Mouse (Mus musculus) CH12.LX (cell line): ENCODE results near the gene Fez1. TPM values are rescaled to one million over a fixed set of nuclear protein-coding genes. Genes with fewer than 3 reads are reported as not detected.

Experiments used
- DNase-seq: peaks from one replicate; pipeline ENCODE4 v3.0.0-alpha.2; 2013; ENCODE audit errors: extremely low read depth
- H3K27ac ChIP-seq: 2 replicates; pipeline ENCODE4 v1.5.1; 2012; ENCODE audit warnings: low read depth, mild to moderate bottlenecking, control low read depth, moderate library complexity; ENCODE audit not compliant: insufficient read depth
- H3K27me3 ChIP-seq: replicated peaks from 2 replicates; pipeline ENCODE3; 2012; ENCODE audit warnings: inconsistent platforms
- H3K36me3 ChIP-seq, 2 experiments: replicated peaks in 1 of 2; 2 replicates each; pipeline versions ENCODE3 to v1.6.1; 2012; ENCODE audit warnings: inconsistent platforms in 1 of 2, low read length in 1 of 2, mild to moderate bottlenecking in 1 of 2, mixed read lengths in 1 of 2, moderate library complexity in 1 of 2; ENCODE audit not compliant: control insufficient read depth in 1 of 2, insufficient read depth in 1 of 2
- H3K4me1 ChIP-seq, 2 experiments: 2 replicates each; pipeline ENCODE4 v1.6.1; 2012; ENCODE audit warnings: inconsistent platforms in 1 of 2, moderate library complexity in 1 of 2; ENCODE audit not compliant: insufficient read depth in 2 of 2, control insufficient read depth in 1 of 2
- H3K4me2 ChIP-seq: 2 replicates; pipeline ENCODE4 v1.6.1; 2012; ENCODE audit warnings: low read depth, mild to moderate bottlenecking, control low read depth; ENCODE audit not compliant: poor library complexity, insufficient read depth, severe bottlenecking
- H3K4me3 ChIP-seq, 3 experiments: fragments of 150-350 bp in 1 of 3; sonication (generic) in 1 of 3; replicated peaks in 1 of 3; 2 replicates each; pipeline versions ENCODE3 to v1.5.1; 2011 to 2012; ENCODE audit warnings: low read depth in 2 of 3, low read length in 2 of 3, mild to moderate bottlenecking in 2 of 3, moderate library complexity in 2 of 3, control low read depth in 1 of 3, improper control_type of control experiment in 1 of 3, inconsistent platforms in 1 of 3, mixed read lengths in 1 of 3; ENCODE audit not compliant: poor library complexity in 1 of 3
- H3K79me2 ChIP-seq: replicated peaks from 2 replicates; pipeline ENCODE4 v1.6.1; 2012; ENCODE audit warnings: mild to moderate bottlenecking, moderate library complexity; ENCODE audit not compliant: control insufficient read depth, poor library complexity, insufficient read depth, severe bottlenecking; ENCODE audit errors: extremely low read depth
- H3K9ac ChIP-seq: 2 replicates; pipeline ENCODE4 v1.6.1; 2012; ENCODE audit warnings: low read depth, mild to moderate bottlenecking, control low read depth, moderate library complexity; ENCODE audit not compliant: insufficient read depth
- H3K9me3 ChIP-seq: replicated peaks from 2 replicates; pipeline ENCODE3; 2012; ENCODE audit warnings: low read length, inconsistent platforms, mixed read lengths
- CHD1 ChIP-seq: IDR thresholded peaks from 2 replicates; pipeline ENCODE4 v1.6.1; 2012; ENCODE audit warnings: low read depth, low read length, improper control_type of control experiment, inconsistent platforms
- CHD2 ChIP-seq: IDR thresholded peaks from 2 replicates; pipeline ENCODE4 v1.6.1; 2011; ENCODE audit warnings: low read length, improper control_type of control experiment
- CTCF ChIP-seq, 2 experiments: IDR thresholded peaks in 1 of 2; conservative IDR thresholded peaks in 1 of 2; 2 replicates each; pipeline ENCODE4 v1.5.1; 2011 to 2012; ENCODE audit warnings: low read depth in 2 of 2, low read length in 2 of 2, improper control_type of control experiment in 1 of 2, inconsistent platforms in 1 of 2, mild to moderate bottlenecking in 1 of 2, moderate library complexity in 1 of 2
- E2F4 ChIP-seq: IDR thresholded peaks from 2 replicates; pipeline ENCODE4 v1.6.1; 2011; ENCODE audit warnings: low read depth, low read length, improper control_type of control experiment; ENCODE audit not compliant: insufficient replicate concordance
- ETS1 ChIP-seq: conservative IDR thresholded peaks from 2 replicates; pipeline ENCODE4 v1.6.1; 2012; ENCODE audit warnings: low read depth, mild to moderate bottlenecking, inconsistent platforms, low read length, improper control_type of control experiment, moderate library complexity
- JUND ChIP-seq: conservative IDR thresholded peaks from 2 replicates; pipeline ENCODE4 v1.6.1; 2011; ENCODE audit warnings: low read depth, low read length, improper control_type of control experiment
- MAZ ChIP-seq: IDR thresholded peaks from 2 replicates; pipeline ENCODE4 v1.6.1; 2012; ENCODE audit warnings: low read depth, mild to moderate bottlenecking, inconsistent platforms, low read length, improper control_type of control experiment, moderate library complexity
- MXI1 ChIP-seq: IDR thresholded peaks from 2 replicates; pipeline ENCODE4 v1.6.1; 2011; ENCODE audit warnings: mild to moderate bottlenecking, low read depth, low read length, improper control_type of control experiment
- NRF1 ChIP-seq: IDR thresholded peaks from 2 replicates; pipeline ENCODE4 v1.6.1; 2014; ENCODE audit warnings: low read depth, mild to moderate bottlenecking, inconsistent platforms, low read length, improper control_type of control experiment, moderate library complexity
- RAD21 ChIP-seq: IDR thresholded peaks from 2 replicates; pipeline ENCODE4 v1.6.1; 2011; ENCODE audit warnings: low read depth, mild to moderate bottlenecking, low read length, improper control_type of control experiment, moderate library complexity
- SMC3 ChIP-seq: IDR thresholded peaks from 2 replicates; pipeline ENCODE4 v1.6.1; 2011; ENCODE audit warnings: low read depth, low read length, improper control_type of control experiment
- TCF12 ChIP-seq: IDR thresholded peaks from 2 replicates; pipeline ENCODE4 v1.6.1; 2014; ENCODE audit warnings: low read depth, mild to moderate bottlenecking, inconsistent platforms, low read length, improper control_type of control experiment
- USF2 ChIP-seq: conservative IDR thresholded peaks from 2 replicates; pipeline ENCODE4 v1.6.1; 2011; ENCODE audit warnings: low read depth, low read length, improper control_type of control experiment
- dilution Hi-C: fragments of 300-500 bp; cut with MboI; formaldehyde crosslinking; loops from 2 replicates; pipeline ENCODE4 v1.14.3; 2020; ENCODE audit warnings: low sequenced_read_pairs; ENCODE audit not compliant: extremely low pct_unique_long_range_greater_than_20kb, extremely low pct_ligation_motif_present
- in situ Hi-C: fragments of 300-500 bp; cut with MboI; formaldehyde crosslinking; loops from 3 replicates; pipeline ENCODE4 v1.14.3; 2019; ENCODE audit warnings: low sequenced_read_pairs, low pct_ligation_motif_present, low pct_unique_long_range_greater_than_20kb, mixed read lengths
- polyA plus RNA-seq: library from polyadenylated mRNA; unstranded; fragments of >175 nt; gene quantifications from 2 replicates; pipeline ENCODE4 v1.2.1, GENCODE M21; 2012; ENCODE audit warnings: low read depth; ENCODE audit not compliant: insufficient read length
- total RNA-seq, 2 experiments: library from RNA; depleted of rRNA; stranded (reverse); fragments of 300-350 nt in 1 of 2; fragments of >200 nt in 1 of 2; gene quantifications; 2 replicates each; pipeline ENCODE4 v1.2.3; 2012 to 2014

Gene Fez1
- total and polyA plus RNA-seq, 3 experiments: not detected

DNA sequence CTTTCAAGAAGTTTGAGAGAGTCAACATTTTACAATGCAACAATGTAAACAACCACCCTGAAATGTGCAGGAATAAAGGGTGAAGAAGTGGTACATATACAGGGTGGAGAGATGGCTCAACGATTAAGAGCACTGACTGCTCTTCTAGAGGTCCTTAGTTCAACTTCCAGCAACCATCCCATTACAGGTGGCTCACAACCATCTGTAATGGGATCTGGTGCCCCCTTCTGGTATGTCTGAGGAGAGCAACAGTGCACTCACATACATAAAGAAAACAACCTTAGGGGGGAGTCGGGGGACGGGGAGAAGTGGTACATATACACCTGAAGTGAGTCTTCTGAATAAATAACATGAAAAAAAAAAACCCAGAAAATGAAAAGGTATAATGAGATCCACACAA lies 63.6 kb downstream of the Fez1 start:
- TF ChIP-seq CTCF (conservative IDR thresholded peaks at IDR 0.05 in 1 of 2, IDR thresholded peaks at IDR 0.05 in 1 of 2; ENCODE audit: low read depth in 2 of 2, low read length in 2 of 2) (peak in 1 of 2 experiments; percentile 70; a peak in 2 of 4 replicates), MXI1 (no peak), RAD21 (peak; percentile 45), JUND (no peak), CHD1 (no peak), SMC3 (peak; percentile 40)
- TF ChIP-seq, all 38 proteins: peak for 3
- H3K79me2 ChIP-seq: no peaks in the 10 kb centered on the region
- no peak overlapping the region for H3K4me2 ChIP-seq
- dilution Hi-C loops (no loop called here), in situ Hi-C loops (no loop called here)
- H3K4me1 ChIP-seq: no peaks in the 10 kb centered on the region
- H3K9me3 ChIP-seq: no peaks in the 10 kb centered on the region
- peaks cover 6% of the 10 kb centered on the region for H3K27me3 ChIP-seq
- H3K27ac ChIP-seq: no peak overlapping the region
- no peak overlapping the region for H3K9ac ChIP-seq
- no peaks in the 10 kb centered on the region for H3K36me3 ChIP-seq
- DNase-seq: peak; percentile 17
- H3K4me3 ChIP-seq: no peak overlapping the region

DNA sequence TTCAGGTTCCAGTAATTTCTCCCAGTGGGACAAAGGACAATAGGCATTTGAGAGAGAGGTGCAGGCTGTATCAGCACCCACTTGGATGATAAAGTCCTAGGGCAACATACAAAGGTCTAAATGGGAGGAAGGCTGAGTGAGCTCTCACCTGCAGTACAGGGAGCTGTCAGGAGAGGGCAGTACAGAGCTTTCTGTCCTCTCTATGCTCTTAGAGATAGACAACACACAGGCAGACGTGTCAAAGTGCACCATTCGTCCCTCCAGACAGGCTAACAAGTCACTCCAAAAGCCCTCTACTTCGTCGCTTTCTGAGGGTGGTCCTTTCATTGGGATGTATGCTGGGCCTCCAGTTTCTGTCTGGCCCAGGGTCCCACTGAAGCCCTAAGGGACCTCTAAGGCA lies 68.9 kb downstream of the Fez1 start:
- 0 out of 4 replicates have a peak, but pooled peaks cover 0 to 2% of the 10 kb centered on the region in 2 experiments for H3K4me1 ChIP-seq
- H3K79me2 ChIP-seq: no peaks in the 10 kb centered on the region
- H3K9ac ChIP-seq: no peak overlapping the region
- peak; percentile 66 for DNase-seq
- in situ Hi-C loops (no loop called here), dilution Hi-C loops (no loop called here)
- no peaks in the 10 kb centered on the region for H3K9me3 ChIP-seq
- no peak overlapping the region for H3K4me3 ChIP-seq
- H3K27ac ChIP-seq: no peak overlapping the region
- peaks cover 21% of the 10 kb centered on the region for H3K27me3 ChIP-seq
- TF ChIP-seq NRF1 (no peak), JUND (no peak), SMC3 (peak; percentile 24), USF2 (no peak), TCF12 (no peak), CHD2 (no peak), MAZ (no peak), ETS1 (no peak), RAD21 (peak; percentile 42), E2F4 (no peak), CTCF (conservative IDR thresholded peaks at IDR 0.05 in 1 of 2, IDR thresholded peaks at IDR 0.05 in 1 of 2; ENCODE audit: low read depth in 2 of 2, low read length in 2 of 2) (peak; percentile 72 to 88)
- no peaks in the 10 kb centered on the region for H3K36me3 ChIP-seq
- peak overlapping the region; percentile 12; the same call in 1 of the 2 replicates for H3K4me2 ChIP-seq
